Mouse (Mus musculus) midbrain, embryonic 10.5 days (tissue): ENCODE results near the gene Foxd4. TPM values are rescaled to one million over a fixed set of nuclear protein-coding genes. Genes with fewer than 3 reads are reported as not detected.

Source experiments
- DNase-seq: peaks from one replicate; pipeline ENCODE4 v3.0.0-alpha.2; 2017; ENCODE audit warnings: low spot score
- H3K27ac ChIP-seq: fragments of 300-500 bp; sonication (generic); replicated peaks from 2 replicates; pipeline ENCODE4 v1.5.1; 2016; ENCODE audit warnings: mild to moderate bottlenecking
- H3K27me3 ChIP-seq: fragments of 300-500 bp; sonication (generic); 2 replicates; pipeline ENCODE4 v1.6.1; 2016; ENCODE audit warnings: low read depth, mild to moderate bottlenecking; ENCODE audit not compliant: poor library complexity, severe bottlenecking
- H3K36me3 ChIP-seq: fragments of 300-500 bp; sonication (generic); 2 replicates; pipeline ENCODE4 v1.6.1; 2016; ENCODE audit warnings: mild to moderate bottlenecking, moderate library complexity
- H3K4me1 ChIP-seq: fragments of 300-500 bp; sonication (generic); 2 replicates; pipeline ENCODE4 v1.6.1; 2016
- H3K4me3 ChIP-seq: fragments of 300-500 bp; sonication (generic); 2 replicates; pipeline ENCODE4 v1.5.1; 2016; ENCODE audit warnings: mild to moderate bottlenecking, moderate library complexity
- H3K9me3 ChIP-seq: fragments of 300-500 bp; sonication (generic); replicated peaks from 2 replicates; pipeline ENCODE4 v1.6.1; 2016; ENCODE audit warnings: mild to moderate bottlenecking
- WGBS: fragments of 180-500 bp; shearing (Covaris S2); methylation state at CpG from one replicate; pipeline ENCODE4 v1.1.7; 2016; 5-methylcytosine and 5-hydroxymethylcytosine counted together
- polyA plus RNA-seq: library from polyadenylated mRNA; unstranded; fragments of >200 nt; fragmentation: Nextera tagmentation; extraction: Ambion mirVana; gene quantifications from 2 replicates; pipeline ENCODE4 v1.2.1, GENCODE M21; 2016

Foxd4 gene
- polyA plus RNA-seq = 1.00 and 1.2 TPM in 2 replicates

GRCm38 (mm10) chr19:24900581-24901220 is at the start of gene Foxd4:
Foxd4 (minus strand) TSS chr19:24901197.
- under 1% methylated on average over 27 of the region's 27 CpGs for whole genome bisulfite sequencing
- H3K27me3 ChIP-seq = peaks cover 96% of the 10 kb centered on the region
- no peak for DNase-seq
- H3K9me3 ChIP-seq = no peaks in the 10 kb centered on the region
- no peaks in the 10 kb centered on the region for H3K36me3 ChIP-seq
- H3K27ac ChIP-seq = peak within 1 kb of the TSS; percentile 77
- H3K4me1 ChIP-seq = peaks cover 49% of the 10 kb centered on the region
- H3K4me3 ChIP-seq = peak within 1 kb of the TSS; percentile 64

GRCm38 (mm10) chr19:24945521-24946262 is 44.7 kb upstream of the Foxd4 start:
- H3K9me3 ChIP-seq = no peaks in the 10 kb centered on the region
- H3K36me3 ChIP-seq = peaks cover 3% of the 10 kb centered on the region
- H3K4me1 ChIP-seq = peaks cover 49% of the 10 kb centered on the region
- no peak for DNase-seq
- no peaks in the 10 kb centered on the region for H3K27me3 ChIP-seq
- no peak overlapping the region for H3K27ac ChIP-seq
- H3K4me3 ChIP-seq = no peak overlapping the region

- peak; percentile 35 for DNase-seq
- Histone ChIP-seq H3K9me3 (no peaks in the 10 kb centered on the region), H3K36me3 (peaks cover 44% of the 10 kb centered on the region), H3K27me3 (no peaks in the 10 kb centered on the region), H3K27ac (no peak overlapping the region), H3K4me3 (no peak overlapping the region), H3K4me1 (peaks cover 19% of the 10 kb centered on the region)
- 62% methylated on average over 1 of the region's 1 CpGs for WGBS
Observed at GRCm38 (mm10) chr19:24937084-24937483, 36.1 kb upstream of the Foxd4 start.

GRCm38 (mm10) chr19:24929041-24929440 is 28.0 kb upstream of the Foxd4 start:
- 25% methylated on average over 1 of the region's 1 CpGs for WGBS
- Histone ChIP-seq H3K9me3 (no peaks in the 10 kb centered on the region), H3K27ac (no peak overlapping the region), H3K4me3 (no peak overlapping the region), H3K36me3 (peaks cover 8% of the 10 kb centered on the region; the same call in 1 of the 2 replicates), H3K4me1 (peaks cover 6% of the 10 kb centered on the region), H3K27me3 (no peaks in the 10 kb centered on the region)
- no peak for DNase-seq

- WGBS = 90% methylated on average over 5 of the region's 5 CpGs
Observed at GRCm38 (mm10) chr19:24920866-24921265, 19.9 kb upstream of the Foxd4 start.

GRCm38 (mm10) chr19:24908385-24909155 is 7.6 kb upstream of the Foxd4 start:
- WGBS = 93% methylated on average over 3 of the region's 3 CpGs
- Histone ChIP-seq H3K9me3 (no peaks in the 10 kb centered on the region), H3K27ac (no peak overlapping the region), H3K27me3 (peaks cover 18% of the 10 kb centered on the region), H3K4me3 (no peak overlapping the region), H3K36me3 (no peaks in the 10 kb centered on the region), H3K4me1 (no peaks in the 10 kb centered on the region)
- DNase-seq = no peak

More at GRCm38 (mm10) chr19:24920866-24921265, 19.9 kb upstream of the Foxd4 start:
- Histone ChIP-seq H3K4me1 (no peaks in the 10 kb centered on the region), H3K36me3 (peaks cover 41% of the 10 kb centered on the region), H3K27me3 (no peaks in the 10 kb centered on the region), H3K4me3 (no peak overlapping the region), H3K27ac (no peak overlapping the region), H3K9me3 (no peaks in the 10 kb centered on the region)
- DNase-seq = no peak

GRCm38 (mm10) chr19:24907655-24908054 is 6.7 kb upstream of the Foxd4 start:
- DNase-seq = no peak
- Histone ChIP-seq H3K9me3 (no peaks in the 10 kb centered on the region), H3K27me3 (peaks cover 27% of the 10 kb centered on the region), H3K4me1 (no peaks in the 10 kb centered on the region), H3K27ac (no peak overlapping the region), H3K36me3 (no peaks in the 10 kb centered on the region), H3K4me3 (no peak overlapping the region)
- WGBS = 94% methylated on average over 6 of the region's 6 CpGs

- Histone ChIP-seq H3K4me3 (no peak overlapping the region), H3K27ac (no peak overlapping the region), H3K4me1 (peaks cover 37% of the 10 kb centered on the region), H3K9me3 (no peaks in the 10 kb centered on the region), H3K36me3 (no peaks in the 10 kb centered on the region), H3K27me3 (peaks cover 75% of the 10 kb centered on the region)
- 39% methylated on average over 2 of the region's 2 CpGs for WGBS
- DNase-seq = no peak
Observed at GRCm38 (mm10) chr19:24902821-24903220, 1.8 kb upstream of the Foxd4 start.

GRCm38 (mm10) chr19:24902256-24902655 is 1.3 kb upstream of the Foxd4 start:
- no peak overlapping the region for H3K4me3 ChIP-seq
- peaks cover 81% of the 10 kb centered on the region for H3K27me3 ChIP-seq
- peaks cover 42% of the 10 kb centered on the region for H3K4me1 ChIP-seq
- H3K27ac ChIP-seq = no peak overlapping the region
- H3K36me3 ChIP-seq = no peaks in the 10 kb centered on the region
- WGBS = 2% methylated on average over 2 of the region's 2 CpGs
- no peaks in the 10 kb centered on the region for H3K9me3 ChIP-seq
- DNase-seq = no peak

GRCm38 (mm10) chr19:24901666-24902065 is 669 bp upstream of the Foxd4 start:
- DNase-seq = no peak
- Histone ChIP-seq H3K4me3 (0 out of 2 replicates have a peak overlapping the region, but pooled peaks have one; percentile 64), H3K27me3 (peaks cover 87% of the 10 kb centered on the region), H3K9me3 (no peaks in the 10 kb centered on the region), H3K27ac (no peak overlapping the region), H3K4me1 (peaks cover 48% of the 10 kb centered on the region), H3K36me3 (no peaks in the 10 kb centered on the region)
- WGBS = 6% methylated on average over 3 of the region's 3 CpGs

GRCm38 (mm10) chr19:24899578-24900544 is 1.1 kb downstream of the Foxd4 start:
- peak; percentile 77 for DNase-seq
- Histone ChIP-seq H3K36me3 (no peaks in the 10 kb centered on the region), H3K4me3 (peak overlapping the region; percentile 64), H3K27ac (peak overlapping the region; percentile 77), H3K4me1 (peaks cover 49% of the 10 kb centered on the region), H3K27me3 (peaks cover 100% of the 10 kb centered on the region), H3K9me3 (no peaks in the 10 kb centered on the region)
- under 1% methylated on average over 84 of the region's 84 CpGs for WGBS
